Mouse (Mus musculus): ENCODE data around the gene Fam192a. TPM values are rescaled to one million over a fixed set of nuclear protein-coding genes. Genes with fewer than 3 reads are reported as not detected.

Gene Fam192a
- polyA plus RNA-seq, 1 experiment from 2014 or later = 40.9 TPM

GRCm38 (mm10) chr8:94634211-94634610 is 32.4 kb upstream of the Fam192a start:
- no peak for DNase-seq (ENCODE audit: low spot score)
- Histone ChIP-seq H3K27ac (ENCODE audit: low read length) (no peak overlapping the region), H3K27me3 (replicated peaks; ENCODE audit: insufficient read depth, low read length) (no peaks in the 10 kb centered on the region), H3K9ac (replicated peaks; ENCODE audit: low read depth) (no peak overlapping the region), H3K4me2 (replicated peaks; ENCODE audit: low read depth, low read length) (no peak overlapping the region), H3K36me3 (ENCODE audit: insufficient read depth, low read length) (peaks cover 25% of the 10 kb centered on the region; the same call in 1 of the 2 replicates), H3K4me3 (ENCODE audit: low read depth, low read length) (no peak overlapping the region), H3K9me3 (ENCODE audit: low read length) (no peaks in the 10 kb centered on the region), H3K4me1 (ENCODE audit: insufficient read depth, low read depth, low read length) (no peaks in the 10 kb centered on the region)
- no peak for TF ChIP-seq EP300 (IDR thresholded peaks at IDR 0.05)
- no peak for TF ChIP-seq CTCF (IDR thresholded peaks at IDR 0.05)
- ATAC-seq = no peak

DNA sequence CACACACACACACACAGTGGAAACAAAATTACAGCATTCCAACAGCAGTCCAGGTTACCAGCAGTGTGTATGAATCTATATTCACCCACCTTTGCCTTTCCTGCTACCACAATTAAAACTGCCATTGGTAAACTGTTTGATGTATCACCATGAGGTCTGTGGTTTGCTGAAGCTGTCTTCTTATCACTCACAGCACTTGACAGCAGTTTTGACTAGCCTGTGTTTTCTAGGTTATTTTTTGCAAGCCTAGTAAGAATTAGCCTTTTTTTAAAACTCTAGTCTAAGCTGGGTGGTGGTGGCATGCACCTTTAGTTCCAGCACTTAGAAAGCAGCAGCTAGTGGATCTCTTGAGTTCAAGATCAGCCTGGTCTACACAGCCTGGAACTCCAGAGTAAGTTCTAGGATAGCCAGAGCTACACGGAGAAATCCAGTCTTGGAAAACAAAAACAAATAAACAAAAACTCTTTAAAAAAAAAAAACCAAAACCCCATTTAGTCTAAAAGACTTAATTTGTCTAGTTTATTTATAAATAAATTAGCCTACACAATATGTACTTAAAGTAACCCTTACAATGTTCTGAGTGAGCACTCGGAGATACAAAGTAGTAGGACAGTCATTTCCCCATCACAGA is 31.9 kb upstream of the Fam192a start:
- Histone ChIP-seq H3K4me1 (ENCODE audit: insufficient read depth, low read depth, low read length) (no peaks in the 10 kb centered on the region), H3K4me2 (replicated peaks; ENCODE audit: low read depth, low read length) (no peak overlapping the region), H3K27me3 (replicated peaks; ENCODE audit: insufficient read depth, low read length) (no peaks in the 10 kb centered on the region), H3K9ac (replicated peaks; ENCODE audit: low read depth) (no peak overlapping the region), H3K27ac (ENCODE audit: low read length) (no peak overlapping the region), H3K9me3 (ENCODE audit: low read length) (no peaks in the 10 kb centered on the region), H3K4me3 (ENCODE audit: low read depth, low read length) (no peak overlapping the region), H3K36me3 (ENCODE audit: insufficient read depth, low read length) (peaks cover 25% of the 10 kb centered on the region; the same call in 1 of the 2 replicates)
- DNase-seq (ENCODE audit: low spot score) (no peak), ATAC-seq (no peak)
- WGBS = 65% methylated on average over 2 of the region's 2 CpGs
- no peak for TF ChIP-seq EP300 (IDR thresholded peaks at IDR 0.05)
- no peak for TF ChIP-seq CTCF (IDR thresholded peaks at IDR 0.05)

DNA sequence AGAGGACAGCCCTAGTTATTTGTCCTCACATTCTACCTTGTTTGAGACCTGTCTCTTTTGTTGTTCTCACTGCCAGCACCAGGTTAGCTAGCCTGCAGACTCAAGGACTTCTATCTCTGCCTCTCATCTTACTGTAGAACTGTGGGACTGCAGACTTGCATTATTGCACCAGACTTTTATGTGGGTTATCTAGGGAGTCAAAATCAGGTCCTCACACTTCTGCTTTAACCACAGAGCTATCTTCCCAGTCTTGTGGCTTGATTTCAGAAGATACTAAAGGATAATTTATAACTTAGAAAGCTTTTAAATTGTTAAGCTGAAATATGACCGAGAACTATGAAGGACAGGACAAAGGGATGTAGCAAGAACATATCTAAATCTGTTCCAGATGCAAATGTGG is 23.1 kb upstream of the Fam192a start:
- H3K9ac ChIP-seq (replicated peaks; ENCODE audit: low read depth) = no peak overlapping the region
- ATAC-seq (no peak), DNase-seq (ENCODE audit: low spot score) (no peak)
- H3K27me3 ChIP-seq (replicated peaks; ENCODE audit: insufficient read depth, low read length) = no peaks in the 10 kb centered on the region
- no peaks in the 10 kb centered on the region for H3K4me1 ChIP-seq (ENCODE audit: insufficient read depth, low read depth, low read length)
- no peaks in the 10 kb centered on the region for H3K36me3 ChIP-seq (ENCODE audit: insufficient read depth, low read length)
- no peaks in the 10 kb centered on the region for H3K9me3 ChIP-seq (ENCODE audit: low read length)
- no peak overlapping the region for H3K27ac ChIP-seq (ENCODE audit: low read length)
- no peak overlapping the region for H3K4me3 ChIP-seq (ENCODE audit: low read depth, low read length)
- no peak for TF ChIP-seq EP300 (IDR thresholded peaks at IDR 0.05)
- 94% methylated on average over 1 of the region's 1 CpGs for WGBS
- no peak overlapping the region for H3K4me2 ChIP-seq (replicated peaks; ENCODE audit: low read depth, low read length)

DNA sequence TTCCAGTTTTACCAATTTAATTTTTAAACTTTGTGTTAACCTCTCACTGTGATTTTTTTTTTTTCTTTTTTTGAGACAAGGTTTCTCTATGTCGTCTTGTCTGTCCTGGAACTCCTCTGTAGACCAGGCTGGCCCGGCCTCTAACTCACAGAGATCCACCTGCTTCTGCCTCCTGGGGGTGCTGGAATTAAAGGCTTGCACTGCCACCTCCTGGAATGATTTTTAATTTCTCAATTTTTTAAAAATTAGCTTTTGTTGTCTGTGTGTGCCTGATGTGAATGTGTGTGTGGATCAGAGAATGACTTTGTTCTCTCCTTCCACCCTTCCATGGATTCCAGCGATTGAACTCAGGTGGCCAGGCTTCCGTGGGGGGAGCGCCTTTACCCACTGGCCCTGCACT is 5.3 kb upstream of the Fam192a start:
- TF ChIP-seq EP300 (IDR thresholded peaks at IDR 0.05) = no peak
- no peak for TF ChIP-seq CTCF (IDR thresholded peaks at IDR 0.05)
- no peak overlapping the region for H3K4me3 ChIP-seq (ENCODE audit: low read depth, low read length)
- H3K36me3 ChIP-seq (ENCODE audit: insufficient read depth, low read length) = 0 out of 2 replicates have a peak, but pooled peaks cover 3% of the 10 kb centered on the region
- WGBS = 92% methylated on average over 5 of the region's 5 CpGs
- no peaks in the 10 kb centered on the region for H3K4me1 ChIP-seq (ENCODE audit: insufficient read depth, low read depth, low read length)
- no peak overlapping the region for H3K9ac ChIP-seq (replicated peaks; ENCODE audit: low read depth)
- DNase-seq (ENCODE audit: low spot score) = no peak
- no peak overlapping the region for H3K4me2 ChIP-seq (replicated peaks; ENCODE audit: low read depth, low read length)
- no peak for ATAC-seq
- H3K27ac ChIP-seq (ENCODE audit: low read length) = no peak overlapping the region
- no peaks in the 10 kb centered on the region for H3K9me3 ChIP-seq (ENCODE audit: low read length)
- no peaks in the 10 kb centered on the region for H3K27me3 ChIP-seq (replicated peaks; ENCODE audit: insufficient read depth, low read length)

DNA sequence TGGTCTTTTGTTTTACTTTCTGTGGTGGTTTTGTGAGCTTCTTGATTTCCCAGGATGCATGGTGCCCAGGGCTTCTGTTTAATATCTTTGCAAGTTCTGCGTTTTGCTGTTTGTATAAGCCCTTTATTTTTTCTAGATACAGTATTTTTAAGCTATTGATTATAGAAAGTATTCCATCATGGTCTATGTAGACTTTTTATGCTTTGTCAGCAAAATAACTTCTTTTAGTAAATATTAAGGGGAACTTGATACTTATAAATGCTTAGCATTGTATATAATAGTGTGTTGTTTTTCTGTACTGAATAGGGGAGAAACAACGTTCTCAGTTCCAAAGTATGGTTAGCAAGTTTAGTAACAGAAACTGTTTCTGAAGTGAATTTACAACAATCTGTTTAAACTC is 2.2 kb upstream of the Fam192a start:
- H3K9ac ChIP-seq (replicated peaks; ENCODE audit: low read depth) = no peak overlapping the region
- peaks cover 8% of the 10 kb centered on the region; the same call in 1 of the 2 replicates for H3K4me1 ChIP-seq (ENCODE audit: insufficient read depth, low read depth, low read length)
- DNase-seq (ENCODE audit: low spot score) (no peak), ATAC-seq (no peak)
- H3K27ac ChIP-seq (ENCODE audit: low read length) = no peak overlapping the region
- WGBS = 88% methylated on average over 2 of the region's 2 CpGs
- TF ChIP-seq EP300 (IDR thresholded peaks at IDR 0.05) (no peak), CTCF (IDR thresholded peaks at IDR 0.05) (no peak)
- no peak overlapping the region for H3K4me3 ChIP-seq (ENCODE audit: low read depth, low read length)
- H3K27me3 ChIP-seq (replicated peaks; ENCODE audit: insufficient read depth, low read length) = no peaks in the 10 kb centered on the region
- no peaks in the 10 kb centered on the region for H3K9me3 ChIP-seq (ENCODE audit: low read length)
- no peak overlapping the region for H3K4me2 ChIP-seq (replicated peaks; ENCODE audit: low read depth, low read length)
- 0 out of 2 replicates have a peak, but pooled peaks cover 3% of the 10 kb centered on the region for H3K36me3 ChIP-seq (ENCODE audit: insufficient read depth, low read length)

- no peak for ATAC-seq
- DNase-seq (ENCODE audit: low spot score) = peak; percentile 46
- H3K4me2 ChIP-seq (replicated peaks; ENCODE audit: low read depth, low read length) = peak overlapping the region; percentile 91
- peak overlapping the region; percentile 90 for H3K9ac ChIP-seq (replicated peaks; ENCODE audit: low read depth)
- under 1% methylated on average over 31 of the region's 31 CpGs for WGBS
- H3K27ac ChIP-seq (ENCODE audit: low read length) = peak overlapping the region; percentile 91
- peaks cover 8% of the 10 kb centered on the region; the same call in 1 of the 2 replicates for H3K4me1 ChIP-seq (ENCODE audit: insufficient read depth, low read depth, low read length)
- peak overlapping the region; percentile 99 for H3K4me3 ChIP-seq (ENCODE audit: low read depth, low read length)
- H3K27me3 ChIP-seq (replicated peaks; ENCODE audit: insufficient read depth, low read length) = no peaks in the 10 kb centered on the region
- H3K36me3 ChIP-seq (ENCODE audit: insufficient read depth, low read length) = 0 out of 2 replicates have a peak, but pooled peaks cover 3% of the 10 kb centered on the region
- TF ChIP-seq CTCF (IDR thresholded peaks at IDR 0.05) (no peak), EP300 (IDR thresholded peaks at IDR 0.05) (no peak)
- no peaks in the 10 kb centered on the region for H3K9me3 ChIP-seq (ENCODE audit: low read length)
These were observed 804 bp upstream of the Fam192a start for GRCm38 (mm10) chr8:94602471-94603131.

Data from lung, postnatal 0 days (tissue).